Mouse (Mus musculus) lung, adult 2 months (tissue): ENCODE measurements around the gene Rtl3.

Experiments
- CTCF ChIP-seq: fragments of 200-500 bp; IDR thresholded peaks from 2 replicates; pipeline ENCODE4 v1.5.1; 2011; ENCODE audit warnings: mild to moderate bottlenecking, low read length, control low read depth; ENCODE audit not compliant: insufficient read depth
- POLR2A ChIP-seq: fragments of 200-500 bp; IDR thresholded peaks from 2 replicates; pipeline ENCODE4 v1.6.1; 2011; ENCODE audit warnings: low read depth, mild to moderate bottlenecking, control low read depth, low read length, borderline replicate concordance; ENCODE audit errors: extremely low read depth

DNA sequence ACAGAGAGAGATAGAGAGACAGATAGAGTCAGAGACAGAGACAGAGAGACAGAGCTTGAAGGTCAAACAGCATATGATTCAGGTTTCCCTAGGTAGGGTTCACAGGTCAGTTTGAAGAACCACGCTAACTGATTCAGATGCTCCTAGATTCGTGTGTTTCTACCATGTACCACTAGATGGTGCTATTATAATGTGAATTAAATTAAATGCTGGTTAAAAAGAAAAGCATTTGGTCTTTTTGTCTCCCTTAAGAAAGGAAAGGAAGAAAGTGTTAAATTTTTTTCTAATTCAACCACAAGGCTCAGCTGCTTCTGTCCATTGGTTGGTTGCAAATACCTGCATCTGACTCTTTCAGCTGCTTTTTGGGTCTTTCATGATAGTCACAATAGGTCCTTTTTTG, 45.8 kb downstream of the Rtl3 start:
- no peak for TF ChIP-seq POLR2A
- TF ChIP-seq CTCF = peak; percentile 15; the same call in 1 of the 2 replicates
